Mouse (Mus musculus) kidney, postnatal 0 days (tissue): ENCODE measurements around the gene Tfap2a. TPM values are rescaled to one million over a fixed set of nuclear protein-coding genes. Genes with fewer than 3 reads are reported as not detected.

Experiments used
- ATAC-seq: fragments of 200-750 bp; cut with Nextera tagmentation; replicated peaks from 2 replicates; pipeline ENCODE4 v1.8.0; 2017; ENCODE audit warnings: low read depth, moderate number of reproducible peaks, moderate TSS enrichment, moderate library complexity; ENCODE audit not compliant: low FRiP score
- DNase-seq: peaks from one replicate; pipeline ENCODE4 v3.0.0-alpha.2; 2016; ENCODE audit warnings: low spot score
- H3K27ac ChIP-seq: fragments of 300-500 bp; sonication (generic); 2 replicates; pipeline ENCODE4 v1.5.1; 2014; ENCODE audit warnings: mild to moderate bottlenecking
- H3K27me3 ChIP-seq: fragments of 300-500 bp; sonication (generic); 2 replicates; pipeline ENCODE4 v1.6.1; 2014; ENCODE audit warnings: low read length, mixed read lengths; ENCODE audit not compliant: insufficient read depth
- H3K36me3 ChIP-seq: fragments of 300-500 bp; sonication (generic); 2 replicates; pipeline ENCODE4 v1.6.1; 2014; ENCODE audit warnings: low read length, mixed read lengths; ENCODE audit not compliant: insufficient read depth
- H3K4me1 ChIP-seq: fragments of 300-500 bp; sonication (generic); replicated peaks from 2 replicates; pipeline ENCODE4 v1.6.1; 2014; ENCODE audit warnings: antibody characterized with exemption, low read length, mixed read lengths; ENCODE audit not compliant: insufficient read depth
- H3K4me2 ChIP-seq: fragments of 300-500 bp; sonication (generic); 2 replicates; pipeline ENCODE4 v1.6.1; 2014; ENCODE audit warnings: mild to moderate bottlenecking, low read length, moderate library complexity, mixed read lengths
- H3K4me3 ChIP-seq: fragments of 300-500 bp; sonication (generic); replicated peaks from 2 replicates; pipeline ENCODE4 v1.5.1; 2014; ENCODE audit warnings: low read depth, low read length
- H3K9ac ChIP-seq: fragments of 300-500 bp; sonication (generic); 2 replicates; pipeline ENCODE4 v1.6.1; 2014; ENCODE audit warnings: low read depth, low read length
- H3K9me3 ChIP-seq: fragments of 300-500 bp; sonication (generic); replicated peaks from 2 replicates; pipeline ENCODE4 v1.6.1; 2016; ENCODE audit warnings: low read length, inconsistent platforms, mixed read lengths
- CTCF ChIP-seq: IDR thresholded peaks from 2 replicates; pipeline ENCODE4 v1.5.1; 2016; ENCODE audit warnings: antibody characterized with exemption, low read depth, mild to moderate bottlenecking, moderate library complexity
- WGBS: fragments of 180-500 bp; shearing (Covaris S2); extraction: QIAGEN DNeasy Blood & Tissue Kit; methylation state at CpG from one replicate; pipeline ENCODE4 v1.1.7; 2014; 5-methylcytosine and 5-hydroxymethylcytosine counted together
- polyA plus RNA-seq: library from polyadenylated mRNA; unstranded; fragments of >200 nt; fragmentation: Nextera tagmentation; extraction: Ambion mirVana; gene quantifications from 2 replicates; pipeline ENCODE4 v1.2.1, GENCODE M21; 2015

Tfap2a gene
- polyA plus RNA-seq, 1 experiment from 2014 or later = 2.5 TPM

DNA sequence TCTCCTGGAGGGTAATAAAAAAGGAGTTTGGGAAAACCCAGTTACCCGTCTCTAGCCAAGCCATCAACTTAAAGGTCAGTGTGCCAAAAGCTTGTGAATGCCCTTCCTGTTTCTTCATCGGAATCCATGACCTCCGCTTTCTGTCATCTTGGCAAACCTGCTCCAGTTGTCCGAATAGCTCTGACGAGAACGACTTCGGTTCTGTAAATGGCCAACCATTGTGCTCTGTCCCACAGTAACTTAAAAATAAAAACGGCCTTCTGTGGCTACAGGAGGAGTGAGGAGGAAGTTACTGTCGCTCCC lies 11.4 kb upstream of the Tfap2a start:
- Histone ChIP-seq H3K4me1 (no peaks in the 10 kb centered on the region; the same call in 1 of the 2 replicates), H3K4me3 (no peak overlapping the region), H3K27me3 (peaks cover 22% of the 10 kb centered on the region), H3K36me3 (no peaks in the 10 kb centered on the region), H3K9ac (no peak overlapping the region), H3K4me2 (peak overlapping the region; percentile 34), H3K9me3 (no peaks in the 10 kb centered on the region), H3K27ac (no peak overlapping the region)
- no peak for TF ChIP-seq CTCF
- 51% methylated on average over 9 of the region's 9 CpGs for WGBS
- ATAC-seq = no peak
- DNase-seq = no peak

DNA sequence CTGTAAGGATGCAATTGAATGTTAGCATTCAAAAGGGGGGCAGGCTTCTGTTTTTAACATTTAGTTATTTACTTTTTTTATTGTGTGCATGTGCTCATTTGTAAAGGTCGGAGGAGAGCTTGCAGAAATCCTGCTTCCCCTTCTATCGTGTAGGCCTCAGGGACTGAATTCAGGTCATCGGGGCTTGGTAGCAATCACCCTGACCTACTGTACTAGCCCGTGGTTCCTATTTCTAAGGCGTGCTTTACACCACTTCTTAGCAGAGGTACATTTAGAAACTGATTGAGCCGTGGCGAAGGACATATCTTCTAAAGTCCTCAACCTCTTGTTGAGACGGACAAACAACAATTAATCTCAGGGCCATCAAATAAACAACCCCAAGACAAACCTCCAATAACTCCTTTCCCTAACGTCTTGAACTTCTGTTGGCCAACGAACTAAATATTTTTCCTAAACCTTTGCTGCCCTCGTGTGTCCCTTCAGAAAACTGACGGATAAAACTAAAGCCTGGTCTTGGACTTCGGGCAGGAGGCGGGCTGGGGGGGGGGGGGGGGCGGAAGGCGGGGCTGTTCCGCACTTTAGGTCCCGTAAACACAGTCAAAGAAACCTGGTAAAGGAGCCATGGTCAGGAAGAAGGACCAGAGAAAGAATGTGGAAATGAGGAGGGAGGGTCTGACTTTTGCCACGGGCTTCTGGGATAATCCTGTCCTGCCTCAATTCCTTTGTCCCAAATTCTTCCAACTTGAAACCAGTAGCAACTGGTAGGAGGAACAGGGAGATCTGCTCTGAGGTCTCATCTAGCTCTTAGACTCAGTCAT lies 10.8 kb upstream of the Tfap2a start:
- Histone ChIP-seq H3K27ac (no peak overlapping the region), H3K36me3 (no peaks in the 10 kb centered on the region), H3K4me3 (no peak overlapping the region), H3K9ac (no peak overlapping the region), H3K9me3 (no peaks in the 10 kb centered on the region), H3K4me1 (no peaks in the 10 kb centered on the region; the same call in 1 of the 2 replicates), H3K4me2 (peak overlapping the region; percentile 34), H3K27me3 (peaks cover 28% of the 10 kb centered on the region)
- peak; percentile 91 for DNase-seq
- WGBS = 9% methylated on average over 19 of the region's 19 CpGs
- peak; percentile 29; the same call in 1 of the 2 replicates for ATAC-seq
- peak; percentile 68 for TF ChIP-seq CTCF

DNA sequence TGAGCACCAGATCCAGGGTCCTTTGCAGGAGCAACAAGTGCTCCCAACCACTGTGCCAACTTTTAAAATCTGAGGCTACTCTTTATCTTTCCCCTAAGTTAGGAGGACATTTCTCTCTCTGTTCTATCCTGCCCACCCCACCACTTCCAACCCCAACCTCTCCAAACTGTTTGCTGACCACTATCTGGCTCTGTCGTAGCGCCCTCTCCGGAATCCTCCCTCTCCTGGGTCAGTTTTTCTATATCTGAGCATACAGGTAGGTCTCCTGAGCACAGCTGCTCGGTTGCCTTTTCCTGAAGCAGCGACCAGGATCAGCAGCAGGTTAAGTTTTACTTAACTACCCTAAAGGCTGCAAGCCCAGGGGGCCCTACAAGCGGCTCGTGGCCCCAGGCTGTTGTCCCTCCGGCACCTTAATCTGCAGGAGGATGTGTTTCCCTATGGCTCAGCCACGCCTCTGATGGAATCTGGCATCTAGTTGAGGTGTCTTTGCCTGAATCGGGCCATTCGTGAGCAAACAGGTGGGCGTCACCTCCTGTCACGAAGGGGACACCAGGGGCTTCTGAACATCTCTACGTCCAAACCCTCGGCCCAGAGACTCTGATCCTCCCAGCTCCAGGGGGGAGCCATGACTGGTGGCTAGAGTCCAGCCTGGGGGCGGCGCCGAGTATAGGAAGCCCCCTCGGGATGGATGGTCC lies 6.1 kb upstream of the Tfap2a start:
- Histone ChIP-seq H3K9me3 (no peaks in the 10 kb centered on the region), H3K4me1 (no peaks in the 10 kb centered on the region; the same call in 1 of the 2 replicates), H3K4me3 (peak overlapping the region; percentile 16; the same call in 1 of the 2 replicates), H3K9ac (no peak overlapping the region), H3K27me3 (peaks cover 71% of the 10 kb centered on the region), H3K36me3 (no peaks in the 10 kb centered on the region), H3K4me2 (peak overlapping the region; percentile 53), H3K27ac (no peak overlapping the region)
- TF ChIP-seq CTCF = no peak
- 3% methylated on average over 19 of the region's 19 CpGs for WGBS
- ATAC-seq (no peak), DNase-seq (no peak)

DNA sequence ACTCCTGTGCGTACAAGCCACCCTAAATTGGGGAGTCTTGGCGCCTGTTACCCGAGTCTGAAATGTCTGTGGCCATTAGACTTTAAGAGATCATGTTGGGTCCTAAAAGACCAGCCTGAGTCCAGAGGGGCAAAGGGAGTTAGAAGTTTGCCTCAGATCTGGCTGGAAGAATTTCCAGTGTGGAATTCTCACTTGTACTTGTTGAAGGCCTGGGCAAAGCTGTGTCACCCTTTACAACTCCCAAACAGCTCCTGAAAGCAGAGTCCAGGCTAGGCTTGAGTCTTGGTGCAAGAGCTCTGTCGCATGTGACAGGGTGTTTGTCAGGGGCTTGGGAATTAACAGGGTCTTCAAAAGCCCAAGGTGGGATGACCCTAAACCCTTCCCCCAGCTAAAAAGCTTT lies 5.0 kb upstream of the Tfap2a start:
- Histone ChIP-seq H3K27ac (no peak overlapping the region), H3K4me3 (no peak overlapping the region), H3K9me3 (no peaks in the 10 kb centered on the region), H3K27me3 (peaks cover 81% of the 10 kb centered on the region), H3K9ac (no peak overlapping the region), H3K4me1 (no peaks in the 10 kb centered on the region; the same call in none of the 2 replicates), H3K36me3 (no peaks in the 10 kb centered on the region), H3K4me2 (no peak overlapping the region)
- DNase-seq = no peak
- no peak for TF ChIP-seq CTCF
- ATAC-seq = no peak
- WGBS = 22% methylated on average over 4 of the region's 4 CpGs

DNA sequence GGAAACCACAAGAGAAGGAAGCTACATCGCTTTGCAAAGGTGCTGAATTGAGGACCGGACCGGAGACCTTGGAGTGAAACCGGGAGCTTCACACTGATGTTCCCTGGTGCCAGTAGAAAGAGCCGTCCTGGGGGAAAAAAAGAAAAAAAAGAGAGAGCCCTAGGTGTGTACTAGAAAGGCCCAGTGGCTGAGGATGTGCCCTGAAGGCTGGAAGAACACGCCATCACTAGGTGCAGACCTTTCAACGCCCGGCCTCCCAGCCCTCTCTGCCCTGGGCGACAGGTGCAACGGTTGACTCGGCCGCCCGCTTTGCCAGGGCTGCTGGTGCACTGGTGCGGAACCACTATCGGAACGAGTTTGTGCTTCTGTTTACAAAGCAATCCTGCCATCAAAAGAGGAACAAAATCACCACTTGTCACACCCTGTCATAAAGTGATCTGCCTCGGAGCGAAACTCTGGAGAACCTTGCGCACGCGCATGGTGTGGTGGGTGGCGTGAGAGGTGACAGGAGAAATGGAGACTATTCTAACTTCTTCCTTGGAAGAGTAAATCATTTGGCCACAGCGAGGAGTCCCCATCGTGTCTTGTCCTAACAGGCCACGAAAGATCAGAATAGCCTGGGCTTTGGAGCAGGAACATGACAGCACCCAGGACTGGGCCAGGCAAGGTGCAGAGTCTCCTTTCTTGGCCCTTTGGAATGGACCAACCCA lies 3.8 kb upstream of the Tfap2a start:
- Histone ChIP-seq H3K4me2 (no peak overlapping the region), H3K27me3 (peaks cover 89% of the 10 kb centered on the region), H3K36me3 (no peaks in the 10 kb centered on the region), H3K4me1 (no peaks in the 10 kb centered on the region; the same call in none of the 2 replicates), H3K4me3 (no peak overlapping the region), H3K27ac (no peak overlapping the region), H3K9me3 (no peaks in the 10 kb centered on the region), H3K9ac (no peak overlapping the region)
- ATAC-seq = no peak
- 4% methylated on average over 25 of the region's 25 CpGs for WGBS
- no peak for DNase-seq
- TF ChIP-seq CTCF = no peak

DNA sequence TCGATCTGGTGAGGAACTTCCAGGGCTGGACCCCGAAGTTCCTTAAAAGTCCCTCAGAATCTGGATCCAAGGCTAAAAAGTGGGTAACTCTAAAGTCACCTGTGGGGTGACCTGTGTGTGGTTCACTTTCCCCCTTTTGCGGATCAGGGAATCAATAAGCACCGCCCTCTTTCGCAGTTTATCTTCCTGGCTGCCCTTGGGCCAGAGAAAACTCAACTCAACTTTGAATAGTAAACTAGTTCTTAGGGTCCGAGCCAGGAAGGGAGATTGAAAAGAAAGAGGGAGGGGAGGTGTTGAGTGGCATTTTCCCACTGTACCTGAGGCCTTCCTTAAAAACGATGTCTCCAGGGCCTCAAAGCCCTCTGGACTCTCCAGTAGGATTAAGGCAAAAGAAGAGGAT lies 3.3 kb upstream of the Tfap2a start:
- H3K4me1 ChIP-seq = no peaks in the 10 kb centered on the region; the same call in none of the 2 replicates
- 0 out of 2 replicates have a peak overlapping the region, but pooled peaks have one; percentile 1 for H3K4me3 ChIP-seq
- peaks cover 92% of the 10 kb centered on the region for H3K27me3 ChIP-seq
- ATAC-seq (no peak), DNase-seq (no peak)
- no peak overlapping the region for H3K27ac ChIP-seq
- TF ChIP-seq CTCF = no peak
- 4% methylated on average over 7 of the region's 7 CpGs for WGBS
- no peak overlapping the region for H3K4me2 ChIP-seq
- H3K36me3 ChIP-seq = no peaks in the 10 kb centered on the region
- H3K9ac ChIP-seq = no peak overlapping the region
- H3K9me3 ChIP-seq = no peaks in the 10 kb centered on the region
